Mouse (Mus musculus): ENCODE measurements around the gene Pld3. TPM values are rescaled to one million over a fixed set of nuclear protein-coding genes. Genes with fewer than 3 reads are reported as not detected.
A peak's percentile ranks its signal among the peaks of the same experiment; 100 is the strongest.

Gene Pld3
- 266 and 280 TPM in 2 replicates for polyA plus RNA-seq (2012; rRNA removed)

DNA sequence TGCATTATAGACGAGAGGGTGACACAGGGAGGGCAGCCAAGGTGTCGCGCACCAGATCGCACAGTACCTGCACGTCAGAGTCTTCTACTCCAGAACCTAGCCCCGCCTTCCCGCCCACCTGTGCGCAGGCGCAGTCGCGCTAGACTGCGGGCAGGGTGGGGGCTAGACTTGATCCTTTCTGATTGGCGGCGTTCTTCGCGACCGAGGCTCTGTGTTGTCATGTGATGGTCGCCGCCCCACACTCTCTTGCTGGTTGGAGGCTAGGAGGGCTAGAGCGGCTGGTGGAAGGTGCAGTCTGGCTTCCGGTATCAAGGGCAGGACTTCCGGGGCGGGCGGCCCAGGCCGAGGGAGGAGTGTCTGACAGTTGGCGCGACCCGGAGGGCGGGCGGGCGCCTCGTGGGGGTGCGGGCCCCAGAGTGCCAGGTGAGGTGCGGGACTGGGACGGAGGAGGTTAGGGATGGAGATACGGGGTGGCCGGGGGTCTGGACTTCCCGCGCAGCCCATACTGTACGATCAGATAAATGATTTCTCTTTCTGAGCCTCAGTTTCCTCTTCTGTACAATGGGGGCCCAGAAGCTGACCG lies at the start of gene Pld3, which contains the start of gene 2310022A10Rik:
TSS of gene Pld3 (minus strand) at position 288 of the 583 bp plus-strand sequence.
TSS of gene 2310022A10Rik (plus strand) at position 303 of the 583 bp plus-strand sequence.
- WGBS: under 1% methylated on average over 41 of the region's 41 CpGs
- H3K4me3 ChIP-seq (ENCODE audit: extremely low read depth, insufficient read depth, insufficient read length): peak within 1 kb of the TSS; percentile 83
- H3K4me1 ChIP-seq (ENCODE audit: control insufficient read depth, insufficient read depth, insufficient read length): no peaks in the 10 kb centered on the region
- H3K27me3 ChIP-seq (ENCODE audit: control insufficient read depth, insufficient read depth, low read length): no peaks in the 10 kb centered on the region
- TF ChIP-seq CTCF (IDR thresholded peaks at IDR 0.05; ENCODE audit: extremely low read depth, insufficient read depth, insufficient read length, insufficient replicate concordance) (no peak), POLR2A (IDR thresholded peaks at IDR 0.05; ENCODE audit: low read depth, low read length) (0 out of 2 replicates have a peak, but pooled peaks have one; percentile 18)
- peak; percentile 92 to 95 for DNase-seq (ENCODE audit: low read depth in 1 of 2, low spot score in 2 of 2)
- H3K36me3 ChIP-seq (ENCODE audit: control insufficient read depth, insufficient read depth, low read length): no peaks in the 10 kb centered on the region
- H3K27ac ChIP-seq (ENCODE audit: insufficient read depth, low read length): peak within 1 kb of the TSS; percentile 64

DNA sequence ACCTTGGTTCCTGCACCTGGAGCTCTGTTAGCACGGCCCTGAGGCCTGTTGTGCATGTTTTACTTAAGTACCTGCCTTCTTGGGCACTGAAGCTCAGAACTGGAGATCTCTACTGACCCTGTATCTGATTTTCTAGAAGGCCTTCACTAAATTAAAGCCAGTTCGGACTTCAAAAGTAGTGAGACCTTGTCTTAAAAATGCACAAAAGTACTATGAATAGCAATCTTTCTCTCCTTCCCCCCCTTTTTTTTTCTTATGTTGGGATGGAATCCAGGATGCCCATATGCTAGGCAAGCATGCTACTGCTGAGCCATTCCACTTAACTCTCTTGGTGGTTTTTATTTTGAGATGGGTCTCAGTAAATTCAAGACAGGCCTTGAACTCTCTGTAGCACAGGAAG lies 49.1 kb upstream of the Pld3 start:
- TF ChIP-seq POLR2A (IDR thresholded peaks at IDR 0.05; ENCODE audit: low read depth, low read length) (no peak), CTCF (IDR thresholded peaks at IDR 0.05; ENCODE audit: extremely low read depth, insufficient read depth, insufficient read length, insufficient replicate concordance) (no peak)
- no peaks in the 10 kb centered on the region for H3K36me3 ChIP-seq (ENCODE audit: control insufficient read depth, insufficient read depth, low read length)
- no peak for DNase-seq (ENCODE audit: low read depth in 1 of 2, low spot score in 2 of 2)
- 83% methylated on average over 2 of the region's 2 CpGs for WGBS
- no peaks in the 10 kb centered on the region for H3K27me3 ChIP-seq (ENCODE audit: control insufficient read depth, insufficient read depth, low read length)
- peaks cover 11% of the 10 kb centered on the region; the same call in 1 of the 2 replicates for H3K4me1 ChIP-seq (ENCODE audit: control insufficient read depth, insufficient read depth, insufficient read length)
- H3K4me3 ChIP-seq (ENCODE audit: extremely low read depth, insufficient read depth, insufficient read length): no peak overlapping the region
- no peak overlapping the region for H3K27ac ChIP-seq (ENCODE audit: insufficient read depth, low read length)

DNA sequence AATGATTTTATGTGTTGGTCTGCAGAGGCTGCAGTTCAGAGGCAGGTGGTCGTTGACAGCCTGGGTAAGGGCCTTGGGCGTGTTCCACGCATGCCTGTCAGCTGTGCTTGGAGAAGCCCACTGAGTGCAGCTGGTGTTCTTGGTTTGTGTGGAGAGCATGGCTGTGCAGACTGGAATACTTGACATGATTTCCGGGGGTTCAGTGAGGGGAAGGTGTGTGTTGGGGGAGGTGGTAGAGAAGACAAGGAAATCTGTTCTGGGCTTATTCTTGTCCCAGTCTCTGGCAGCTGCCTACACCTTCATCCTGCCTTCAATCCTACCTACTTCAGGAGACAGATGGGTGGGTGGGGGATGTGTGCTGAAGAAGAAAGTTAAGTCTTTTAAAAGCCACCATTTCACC lies 48.6 kb upstream of the Pld3 start:
- H3K4me3 ChIP-seq (ENCODE audit: extremely low read depth, insufficient read depth, insufficient read length): no peak overlapping the region
- H3K4me1 ChIP-seq (ENCODE audit: control insufficient read depth, insufficient read depth, insufficient read length): peaks cover 12% of the 10 kb centered on the region; the same call in 1 of the 2 replicates

DNA sequence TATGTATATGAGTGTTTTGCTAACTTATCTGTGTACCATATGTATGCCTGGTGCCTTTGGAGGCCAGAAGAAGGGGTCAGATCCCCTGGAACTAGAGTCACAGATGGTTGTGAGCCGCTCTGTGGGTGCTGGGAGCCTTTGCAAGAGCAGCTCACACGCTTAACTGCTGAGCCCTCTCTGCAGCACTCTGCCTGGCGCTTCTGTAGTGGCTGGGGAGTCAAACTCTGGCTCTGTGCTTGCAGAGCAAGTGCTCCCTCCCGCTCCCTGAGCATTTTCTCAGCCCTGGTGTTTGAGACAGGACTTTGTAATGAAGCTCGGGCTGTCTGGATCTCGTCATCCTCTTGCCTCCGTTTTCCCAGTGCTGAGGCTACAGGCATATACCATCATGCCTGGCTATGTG lies 45.0 kb upstream of the Pld3 start:
- H3K4me3 ChIP-seq (ENCODE audit: extremely low read depth, insufficient read depth, insufficient read length): no peak overlapping the region
- 92% methylated on average over 7 of the region's 7 CpGs for WGBS
- no peak overlapping the region for H3K27ac ChIP-seq (ENCODE audit: insufficient read depth, low read length)
- H3K36me3 ChIP-seq (ENCODE audit: control insufficient read depth, insufficient read depth, low read length): no peaks in the 10 kb centered on the region
- TF ChIP-seq POLR2A (IDR thresholded peaks at IDR 0.05; ENCODE audit: low read depth, low read length): no peak
- peaks cover 12% of the 10 kb centered on the region; the same call in 1 of the 2 replicates for H3K4me1 ChIP-seq (ENCODE audit: control insufficient read depth, insufficient read depth, insufficient read length)
- DNase-seq (ENCODE audit: low read depth in 1 of 2, low spot score in 2 of 2): no peak
- H3K27me3 ChIP-seq (ENCODE audit: control insufficient read depth, insufficient read depth, low read length): no peaks in the 10 kb centered on the region

More for the DNA sequence above, 48.6 kb upstream of the Pld3 start:
- no peaks in the 10 kb centered on the region for H3K27me3 ChIP-seq (ENCODE audit: control insufficient read depth, insufficient read depth, low read length)
- no peaks in the 10 kb centered on the region for H3K36me3 ChIP-seq (ENCODE audit: control insufficient read depth, insufficient read depth, low read length)
- 68% methylated on average over 4 of the region's 4 CpGs for WGBS
- DNase-seq (ENCODE audit: low read depth in 1 of 2, low spot score in 2 of 2): no peak
- no peak overlapping the region for H3K27ac ChIP-seq (ENCODE audit: insufficient read depth, low read length)
- no peak for TF ChIP-seq CTCF (IDR thresholded peaks at IDR 0.05; ENCODE audit: extremely low read depth, insufficient read depth, insufficient read length, insufficient replicate concordance)
- no peak for TF ChIP-seq POLR2A (IDR thresholded peaks at IDR 0.05; ENCODE audit: low read depth, low read length)

DNA sequence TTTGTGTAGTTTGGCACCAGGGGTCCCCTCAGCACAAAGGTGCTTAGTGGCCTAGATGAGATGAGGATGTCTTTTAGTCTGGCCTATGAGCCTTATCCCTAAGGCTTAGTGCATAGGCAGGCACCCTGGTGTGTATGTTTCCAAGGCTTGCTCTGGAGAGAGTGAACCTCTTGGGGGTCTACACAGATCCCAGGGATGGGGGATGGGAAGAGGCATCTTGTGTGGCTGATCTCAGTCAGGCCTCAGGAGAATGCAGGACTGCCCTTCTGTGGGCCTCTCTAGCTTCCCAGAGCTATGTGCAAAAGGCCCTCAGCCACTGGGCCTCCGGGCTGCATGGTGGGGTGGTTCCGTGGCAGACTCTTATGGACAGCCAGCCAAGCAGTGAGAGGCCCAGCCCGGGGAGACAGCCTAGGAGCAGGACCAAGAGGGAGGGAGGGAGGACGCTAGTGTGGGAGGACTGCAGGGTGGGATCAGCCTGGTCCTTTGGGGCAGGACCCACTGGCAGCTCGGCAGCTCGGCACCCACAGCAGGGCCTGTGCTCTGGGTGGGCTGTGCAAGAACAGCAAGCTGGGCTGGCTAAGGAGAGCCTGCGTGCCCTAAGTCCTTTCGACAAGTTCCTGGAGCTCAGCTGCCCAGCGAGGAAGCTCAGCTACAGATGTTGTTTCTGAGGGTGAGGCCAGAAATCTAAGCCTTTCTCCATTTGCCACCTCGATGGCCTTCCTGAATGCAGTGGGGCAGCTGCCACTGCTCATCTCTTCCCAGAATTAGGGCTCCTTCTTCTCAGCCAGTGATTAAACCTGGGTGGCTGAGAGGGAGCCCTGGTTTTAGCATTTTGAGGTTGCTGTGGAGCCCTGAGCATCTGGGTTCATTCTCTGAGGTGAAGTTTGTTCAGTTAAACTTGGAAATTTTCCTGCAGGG lies 43.8 kb upstream of the Pld3 start:
- no peak for TF ChIP-seq CTCF (IDR thresholded peaks at IDR 0.05; ENCODE audit: extremely low read depth, insufficient read depth, insufficient read length, insufficient replicate concordance)
- no peak for TF ChIP-seq POLR2A (IDR thresholded peaks at IDR 0.05; ENCODE audit: low read depth, low read length)
- no peak overlapping the region for H3K4me3 ChIP-seq (ENCODE audit: extremely low read depth, insufficient read depth, insufficient read length)
- peaks cover 13% of the 10 kb centered on the region; the same call in 1 of the 2 replicates for H3K4me1 ChIP-seq (ENCODE audit: control insufficient read depth, insufficient read depth, insufficient read length)
- H3K27me3 ChIP-seq (ENCODE audit: control insufficient read depth, insufficient read depth, low read length): no peaks in the 10 kb centered on the region
- no peaks in the 10 kb centered on the region for H3K36me3 ChIP-seq (ENCODE audit: control insufficient read depth, insufficient read depth, low read length)
- DNase-seq (ENCODE audit: low read depth in 1 of 2, low spot score in 2 of 2): no peak
- H3K27ac ChIP-seq (ENCODE audit: insufficient read depth, low read length): no peak overlapping the region
- WGBS: 65% methylated on average over 10 of the region's 10 CpGs

DNA sequence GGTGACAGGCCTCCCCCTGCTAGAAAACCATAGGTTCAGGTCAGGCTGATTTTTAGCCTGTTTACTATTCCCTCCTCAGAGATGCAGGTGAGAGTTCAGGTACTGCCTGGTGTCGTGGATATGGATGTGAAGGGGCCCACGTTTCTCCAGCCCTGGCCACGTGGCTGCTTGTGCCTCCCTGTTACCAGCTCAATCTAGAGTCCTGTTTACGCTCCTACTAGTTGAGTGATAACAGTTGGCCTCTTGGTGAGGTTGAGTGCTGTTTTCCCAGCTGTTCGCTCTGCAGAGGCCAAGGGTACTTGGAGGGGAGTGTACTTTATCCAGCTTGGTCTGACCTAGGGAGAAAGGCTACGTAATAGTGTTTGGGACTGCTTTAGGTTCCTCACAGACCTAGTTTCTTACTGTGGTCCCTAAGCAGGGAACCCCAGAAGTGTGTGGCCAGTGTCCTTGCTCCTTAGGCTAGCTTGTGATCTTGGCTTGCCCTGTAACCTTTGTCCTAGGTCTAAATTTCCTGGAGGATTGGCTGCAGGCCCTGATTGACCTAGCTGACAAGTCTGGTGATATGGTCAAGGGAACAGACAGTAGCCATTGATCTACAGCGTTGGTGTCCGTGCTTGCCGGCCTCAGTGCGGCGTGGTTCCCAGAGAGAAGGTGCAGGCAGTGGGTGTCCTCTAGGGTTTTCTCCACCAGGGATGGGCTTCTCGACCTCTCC lies 40.1 kb upstream of the Pld3 start:
- H3K4me1 ChIP-seq (ENCODE audit: control insufficient read depth, insufficient read depth, insufficient read length): peaks cover 13% of the 10 kb centered on the region; the same call in 1 of the 2 replicates
- peak overlapping the region; percentile 98; the same call in 1 of the 2 replicates for H3K27ac ChIP-seq (ENCODE audit: insufficient read depth, low read length)
- no peaks in the 10 kb centered on the region for H3K36me3 ChIP-seq (ENCODE audit: control insufficient read depth, insufficient read depth, low read length)
- TF ChIP-seq CTCF (IDR thresholded peaks at IDR 0.05; ENCODE audit: extremely low read depth, insufficient read depth, insufficient read length, insufficient replicate concordance): no peak
- no peak for TF ChIP-seq POLR2A (IDR thresholded peaks at IDR 0.05; ENCODE audit: low read depth, low read length)
- DNase-seq (ENCODE audit: low read depth in 1 of 2, low spot score in 2 of 2): no peak
- H3K27me3 ChIP-seq (ENCODE audit: control insufficient read depth, insufficient read depth, low read length): no peaks in the 10 kb centered on the region
- WGBS: 72% methylated on average over 12 of the region's 12 CpGs
- H3K4me3 ChIP-seq (ENCODE audit: extremely low read depth, insufficient read depth, insufficient read length): no peak overlapping the region

Data from spleen, adult 2 months (tissue).